Mouse (Mus musculus) embryonic facial prominence, embryonic 10.5 days (tissue): ENCODE measurements at regions not wholly inside any gene's neighbourhood (a gene's known extent, or its start where the extent isn't known, plus 50 kb on each side); places are given as distances from the start of the nearest gene placed in this dataset.

ENCODE experiments used
- DNase-seq: peaks from one replicate; pipeline ENCODE4 v3.0.0-alpha.2; 2017; ENCODE audit warnings: low spot score
- H3K27ac ChIP-seq: fragments of 300-500 bp; sonication (generic); replicated peaks from 2 replicates; pipeline ENCODE4 v1.5.1; 2016; ENCODE audit warnings: mild to moderate bottlenecking
- H3K27me3 ChIP-seq: fragments of 300-500 bp; sonication (generic); replicated peaks from 2 replicates; pipeline ENCODE4 v1.6.1; 2016; ENCODE audit warnings: low read depth, mild to moderate bottlenecking; ENCODE audit not compliant: poor library complexity, severe bottlenecking
- H3K36me3 ChIP-seq: fragments of 300-500 bp; sonication (generic); replicated peaks from 2 replicates; pipeline ENCODE4 v1.6.1; 2016; ENCODE audit warnings: mild to moderate bottlenecking, moderate library complexity
- H3K4me1 ChIP-seq: fragments of 300-500 bp; sonication (generic); 2 replicates; pipeline ENCODE4 v1.6.1; 2016
- H3K4me3 ChIP-seq: fragments of 300-500 bp; sonication (generic); 2 replicates; pipeline ENCODE4 v1.5.1; 2016; ENCODE audit warnings: mild to moderate bottlenecking, moderate library complexity
- H3K9me3 ChIP-seq: fragments of 300-500 bp; sonication (generic); 2 replicates; pipeline ENCODE4 v1.6.1; 2016; ENCODE audit warnings: mild to moderate bottlenecking
- WGBS: fragments of 180-500 bp; shearing (Covaris S2); methylation state at CpG from one replicate; pipeline ENCODE4 v1.1.7; 2016; 5-methylcytosine and 5-hydroxymethylcytosine counted together

GRCm38 (mm10) chr12:96670448-96670847 lies 978.4 kb downstream of the Flrt2 start:
- H3K9me3 ChIP-seq = no peaks in the 10 kb centered on the region
- H3K27me3 ChIP-seq = no peaks in the 10 kb centered on the region
- no peak overlapping the region for H3K27ac ChIP-seq
- no peak for DNase-seq
- H3K36me3 ChIP-seq = no peaks in the 10 kb centered on the region
- no peak overlapping the region for H3K4me3 ChIP-seq
- H3K4me1 ChIP-seq = no peaks in the 10 kb centered on the region; the same call in 1 of the 2 replicates
- 73% methylated on average over 6 of the region's 6 CpGs for WGBS

- no peaks in the 10 kb centered on the region for H3K36me3 ChIP-seq
- DNase-seq = peak; percentile 25
- H3K9me3 ChIP-seq = no peaks in the 10 kb centered on the region
- H3K27ac ChIP-seq = no peak overlapping the region
- 56% methylated on average over 1 of the region's 1 CpGs for WGBS
- no peaks in the 10 kb centered on the region for H3K27me3 ChIP-seq
- H3K4me3 ChIP-seq = no peak overlapping the region
- no peaks in the 10 kb centered on the region; the same call in 1 of the 2 replicates for H3K4me1 ChIP-seq
Measured at GRCm38 (mm10) chr12:96690896-96691295, 998.9 kb downstream of the Flrt2 start.
